Mouse (Mus musculus) heart, postnatal 0 days (tissue): ENCODE data around the gene Abhd17c.

Source experiments
- CTCF ChIP-seq: IDR thresholded peaks from 2 replicates; pipeline ENCODE4 v1.5.1; 2016; ENCODE audit warnings: antibody characterized with exemption, control low read depth, low read depth
- EP300 ChIP-seq: IDR thresholded peaks from 2 replicates; pipeline ENCODE4 v1.6.1; 2016; ENCODE audit warnings: antibody characterized with exemption, low read depth

DNA sequence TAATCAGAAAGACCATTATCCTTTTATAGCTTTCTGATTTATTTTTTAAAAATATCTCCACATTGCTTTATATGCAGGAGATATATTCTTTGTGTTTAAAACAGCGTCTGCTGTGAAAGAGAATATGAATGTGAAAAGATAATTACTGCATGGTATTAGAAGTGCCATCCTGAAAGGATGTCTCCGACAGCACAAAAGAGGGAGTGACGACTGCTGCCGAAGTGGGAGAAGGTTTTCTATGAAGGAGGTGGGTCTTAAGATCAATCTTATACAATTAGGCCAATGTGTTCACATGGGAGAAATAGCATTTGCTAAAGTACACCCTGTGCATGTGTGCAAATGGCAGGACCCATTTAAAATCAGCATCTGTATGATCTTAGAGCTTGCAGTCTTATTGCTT, 33.5 kb upstream of the Abhd17c start:
- TF ChIP-seq EP300 (no peak), CTCF (no peak)
